Mouse (Mus musculus) cerebellum, postnatal 25 days (tissue): ENCODE results near the gene Arnt.
"Not testable (repeated sequence)": the region's sequence is repeated elsewhere in the genome, so short reads cannot be mapped to it uniquely, and the experiment has no call there.

Source experiments
- DNase-seq, 2 experiments: peaks; one replicate each; pipeline ENCODE4 v3.0.0; 2021; ENCODE audit warnings: mixed read lengths in 2 of 2

Arnt gene

GRCm38 (mm10) chr3:95434136-95434982 is at the start of gene Arnt:
Gene Arnt (plus strand): TSS chr3:95434388.
- DNase-seq: peak; percentile 87 to 90

GRCm38 (mm10) chr3:95385401-95386075 is 48.6 kb upstream of the Arnt start:
- DNase-seq: no peak

- no peak for DNase-seq
These were observed 39.8 kb upstream of the Arnt start for GRCm38 (mm10) chr3:95394385-95394784.

- no peak for DNase-seq
These were observed 31.4 kb upstream of the Arnt start, which contains the start of gene 4930558C23Rik for GRCm38 (mm10) chr3:95402741-95403140. Gene 4930558C23Rik (minus strand): TSS chr3:95402841.

GRCm38 (mm10) chr3:95407728-95408127 is 26.5 kb upstream of the Arnt start:
- DNase-seq: no peak

GRCm38 (mm10) chr3:95408852-95409251 is 25.3 kb upstream of the Arnt start:
- DNase-seq: no peak

- DNase-seq: no peak
These were observed 21.9 kb upstream of the Arnt start for GRCm38 (mm10) chr3:95412268-95412667.

- no peak for DNase-seq
These were observed 16.3 kb upstream of the Arnt start for GRCm38 (mm10) chr3:95417866-95418265.

- DNase-seq: not testable (repeated sequence)
These were observed 7.7 kb upstream of the Arnt start for GRCm38 (mm10) chr3:95426476-95426875.

- not testable (repeated sequence) for DNase-seq
These were observed 6.9 kb upstream of the Arnt start for GRCm38 (mm10) chr3:95427117-95427890.

- peak; percentile 37 to 46 for DNase-seq
These were observed 6.3 kb upstream of the Arnt start for GRCm38 (mm10) chr3:95427891-95428238.

- DNase-seq: not testable (repeated sequence)
These were observed 5.8 kb upstream of the Arnt start for GRCm38 (mm10) chr3:95428423-95428822.

- DNase-seq: no peak
These were observed 780 bp upstream of the Arnt start for GRCm38 (mm10) chr3:95433301-95433915.

GRCm38 (mm10) chr3:95434983-95435370 is 789 bp downstream of the Arnt start:
- no peak for DNase-seq

GRCm38 (mm10) chr3:95435561-95435960 is 1.4 kb downstream of the Arnt start:
- no peak for DNase-seq

- DNase-seq: not testable (repeated sequence)
These were observed 4.4 kb downstream of the Arnt start for GRCm38 (mm10) chr3:95438636-95439035.

- DNase-seq: no peak
These were observed 5.5 kb downstream of the Arnt start for GRCm38 (mm10) chr3:95439670-95440069.

GRCm38 (mm10) chr3:95442406-95443117 is 8.4 kb downstream of the Arnt start:
- no peak for DNase-seq

GRCm38 (mm10) chr3:95445311-95445710 is 11.1 kb downstream of the Arnt start:
- DNase-seq: no peak

- DNase-seq: peak; percentile 46 to 66
These were observed 16.2 kb downstream of the Arnt start for GRCm38 (mm10) chr3:95450408-95450807.

- DNase-seq: no peak
These were observed 16.7 kb downstream of the Arnt start for GRCm38 (mm10) chr3:95450915-95451314.

- no peak for DNase-seq
These were observed 22.2 kb downstream of the Arnt start for GRCm38 (mm10) chr3:95456367-95456766.
